Mouse (Mus musculus) MEL (cell line): ENCODE results near the gene Ehmt2. TPM values are rescaled to one million over a fixed set of nuclear protein-coding genes. Genes with fewer than 3 reads are reported as not detected.
A peak's percentile ranks its signal among the peaks of the same experiment; 100 is the strongest.

Experiments
- DNase-seq: peaks from one replicate; pipeline ENCODE4 v3.0.0; 2011; ENCODE audit warnings: low read depth, low spot score
- H3K27ac ChIP-seq: 2 replicates; pipeline ENCODE4 v1.5.1; 2012; ENCODE audit warnings: low read depth, mild to moderate bottlenecking, control low read depth, low read length, moderate library complexity; ENCODE audit not compliant: control insufficient read depth
- H3K27me3 ChIP-seq, 2 experiments: fragments of 150-350 bp in 1 of 2; sonication (generic) in 1 of 2; 2 replicates each; pipeline ENCODE4 v1.6.1; 2012; ENCODE audit warnings: low read length in 2 of 2, mild to moderate bottlenecking in 2 of 2, improper control_type of control experiment in 1 of 2, moderate library complexity in 1 of 2; ENCODE audit not compliant: insufficient read depth in 2 of 2, control insufficient read depth in 1 of 2
- H3K36me3 ChIP-seq, 2 experiments: 2 replicates each; pipeline ENCODE4 v1.6.1; 2012 to 2014; ENCODE audit warnings: low read length in 2 of 2, improper control_type of control experiment in 1 of 2, inconsistent platforms in 1 of 2, mild to moderate bottlenecking in 1 of 2; ENCODE audit not compliant: insufficient read depth in 2 of 2, control insufficient read depth in 1 of 2
- H3K4me1 ChIP-seq, 2 experiments: fragments of 150-350 bp in 1 of 2; sonication (generic) in 1 of 2; 2 replicates each; pipeline ENCODE4 v1.6.1; 2012; ENCODE audit warnings: low read length in 2 of 2, improper control_type of control experiment in 1 of 2, mild to moderate bottlenecking in 1 of 2; ENCODE audit not compliant: insufficient read depth in 2 of 2, control insufficient read depth in 1 of 2
- H3K4me3 ChIP-seq, 2 experiments: fragments of 150-350 bp in 1 of 2; sonication (generic) in 1 of 2; 2 replicates each; pipeline ENCODE4 v1.5.1; 2012; ENCODE audit warnings: low read depth in 2 of 2, low read length in 2 of 2, mild to moderate bottlenecking in 2 of 2, moderate library complexity in 2 of 2, control low read depth in 1 of 2, improper control_type of control experiment in 1 of 2; ENCODE audit not compliant: control insufficient read depth in 1 of 2, insufficient read depth in 1 of 2
- H3K79me2 ChIP-seq: 2 replicates; pipeline ENCODE4 v1.6.1; 2012; ENCODE audit warnings: mild to moderate bottlenecking, low read length, moderate library complexity; ENCODE audit not compliant: control insufficient read depth, poor library complexity, insufficient read depth
- H3K9ac ChIP-seq: 2 replicates; pipeline ENCODE4 v1.6.1; 2012; ENCODE audit warnings: low read depth, mild to moderate bottlenecking, control low read depth, low read length, moderate library complexity; ENCODE audit not compliant: control insufficient read depth, poor library complexity, severe bottlenecking
- H3K9me3 ChIP-seq: fragments of 150-350 bp; sonication (generic); replicated peaks from 2 replicates; pipeline ENCODE4 v1.6.1; 2012; ENCODE audit warnings: mild to moderate bottlenecking, low read length, improper control_type of control experiment, moderate library complexity; ENCODE audit not compliant: insufficient read depth
- BHLHE40 ChIP-seq: IDR thresholded peaks from 2 replicates; pipeline ENCODE4 v1.6.1; 2012; ENCODE audit warnings: low read depth, mild to moderate bottlenecking, inconsistent platforms, low read length, improper control_type of control experiment, borderline replicate concordance
- CHD1 ChIP-seq: IDR thresholded peaks from 2 replicates; pipeline ENCODE4 v1.6.1; 2012; ENCODE audit warnings: low read depth, mild to moderate bottlenecking, inconsistent platforms, low read length, improper control_type of control experiment
- CHD2 ChIP-seq: IDR thresholded peaks from 2 replicates; pipeline ENCODE4 v1.6.1; 2011; ENCODE audit warnings: low read length, improper control_type of control experiment
- CTCF ChIP-seq, 3 experiments: IDR thresholded peaks in 2 of 3; conservative IDR thresholded peaks in 1 of 3; 2 replicates each; pipeline ENCODE4 v1.5.1; 2011 to 2012; ENCODE audit warnings: low read length in 3 of 3, low read depth in 2 of 3, mild to moderate bottlenecking in 2 of 3, improper control_type of control experiment in 1 of 3, inconsistent platforms in 1 of 3, mixed read lengths in 1 of 3, moderate library complexity in 1 of 3; ENCODE audit not compliant: control insufficient read depth in 1 of 3, insufficient read depth in 1 of 3, poor library complexity in 1 of 3, severe bottlenecking in 1 of 3
- E2F4 ChIP-seq: IDR thresholded peaks from 2 replicates; pipeline ENCODE4 v1.6.1; 2011; ENCODE audit warnings: low read depth, low read length, improper control_type of control experiment, borderline replicate concordance
- ELF1 ChIP-seq: IDR thresholded peaks from 2 replicates; pipeline ENCODE4 v1.6.1; 2014; ENCODE audit warnings: low read depth, mild to moderate bottlenecking, inconsistent platforms, low read length, improper control_type of control experiment, moderate library complexity
- EP300 ChIP-seq, 2 experiments: IDR thresholded peaks; 2 replicates each; pipeline ENCODE4 v1.6.1; 2011; ENCODE audit warnings: improper control_type of control experiment in 2 of 2, low read length in 2 of 2, low read depth in 1 of 2, mild to moderate bottlenecking in 1 of 2
- ETS1 ChIP-seq: IDR thresholded peaks from 2 replicates; pipeline ENCODE4 v1.6.1; 2012; ENCODE audit warnings: low read depth, mild to moderate bottlenecking, inconsistent platforms, low read length, improper control_type of control experiment, moderate library complexity
- GABPA ChIP-seq: IDR thresholded peaks from 2 replicates; pipeline ENCODE4 v1.6.1; 2012; ENCODE audit warnings: low read depth, mild to moderate bottlenecking, inconsistent platforms, low read length, improper control_type of control experiment, moderate library complexity
- GATA1 ChIP-seq: IDR thresholded peaks from 2 replicates; pipeline ENCODE4 v1.6.1; 2011; ENCODE audit warnings: low read depth, low read length, improper control_type of control experiment
- HCFC1 ChIP-seq: IDR thresholded peaks from 2 replicates; pipeline ENCODE4 v1.6.1; 2012; ENCODE audit warnings: low read depth, mild to moderate bottlenecking, inconsistent platforms, low read length, improper control_type of control experiment, moderate library complexity
- JUND ChIP-seq: IDR thresholded peaks from 2 replicates; pipeline ENCODE4 v1.6.1; 2011; ENCODE audit warnings: low read depth, mild to moderate bottlenecking, improper control_type of control experiment, low read length
- KAT2A ChIP-seq: conservative IDR thresholded peaks from 2 replicates; pipeline ENCODE4 v1.6.1; 2012; ENCODE audit warnings: low read depth, low read length, improper control_type of control experiment, inconsistent platforms
- MAFK ChIP-seq: IDR thresholded peaks from 2 replicates; pipeline ENCODE4 v1.6.1; 2011; ENCODE audit warnings: low read depth, mild to moderate bottlenecking, low read length, improper control_type of control experiment, borderline replicate concordance
- MAX ChIP-seq: IDR thresholded peaks from 2 replicates; pipeline ENCODE4 v1.6.1; 2011; ENCODE audit warnings: low read length, improper control_type of control experiment
- MAZ ChIP-seq: IDR thresholded peaks from 2 replicates; pipeline ENCODE4 v1.6.1; 2012; ENCODE audit warnings: low read depth, mild to moderate bottlenecking, inconsistent platforms, low read length, improper control_type of control experiment
- MEF2A ChIP-seq: IDR thresholded peaks from 2 replicates; pipeline ENCODE4 v1.6.1; 2014; ENCODE audit warnings: low read depth, mild to moderate bottlenecking, inconsistent platforms, low read length, improper control_type of control experiment; ENCODE audit not compliant: poor library complexity, insufficient replicate concordance, severe bottlenecking; ENCODE audit errors: extremely low read depth
- MXI1 ChIP-seq: IDR thresholded peaks from 2 replicates; pipeline ENCODE4 v1.6.1; 2011; ENCODE audit warnings: mild to moderate bottlenecking, low read depth, low read length, improper control_type of control experiment
- MYB ChIP-seq: IDR thresholded peaks from 2 replicates; pipeline ENCODE4 v1.6.1; 2011; ENCODE audit warnings: mild to moderate bottlenecking, low read depth, low read length, improper control_type of control experiment
- MYC ChIP-seq: IDR thresholded peaks from 2 replicates; pipeline ENCODE4 v1.6.1; 2011; ENCODE audit warnings: low read depth, mild to moderate bottlenecking, low read length, improper control_type of control experiment, moderate library complexity
- NELFE ChIP-seq: IDR thresholded peaks from 2 replicates; pipeline ENCODE4 v1.6.1; 2011; ENCODE audit warnings: low read depth, low read length, improper control_type of control experiment
- NRF1 ChIP-seq: IDR thresholded peaks from 2 replicates; pipeline ENCODE4 v1.6.1; 2014; ENCODE audit warnings: low read depth, mild to moderate bottlenecking, inconsistent platforms, low read length, improper control_type of control experiment, moderate library complexity; ENCODE audit not compliant: poor library complexity, insufficient read depth, severe bottlenecking
- POLR2A ChIP-seq, 2 experiments: IDR thresholded peaks; 2 replicates each; pipeline ENCODE4 v1.6.1; 2011 to 2012; ENCODE audit warnings: low read length in 2 of 2, mild to moderate bottlenecking in 2 of 2, control low read depth in 1 of 2, improper control_type of control experiment in 1 of 2, low read depth in 1 of 2, moderate library complexity in 1 of 2; ENCODE audit not compliant: control insufficient read depth in 1 of 2, insufficient read depth in 1 of 2, poor library complexity in 1 of 2
- POLR2AphosphoS2 ChIP-seq: IDR thresholded peaks from 2 replicates; pipeline ENCODE4 v1.6.1; 2011; ENCODE audit warnings: low read length, improper control_type of control experiment
- POLR2AphosphoS5 ChIP-seq: IDR thresholded peaks from 2 replicates; pipeline ENCODE4 v1.6.1; 2012; ENCODE audit warnings: low read depth, borderline replicate concordance, mild to moderate bottlenecking, inconsistent platforms, low read length, moderate library complexity, mixed read lengths
- RAD21 ChIP-seq: IDR thresholded peaks from 2 replicates; pipeline ENCODE4 v1.6.1; 2011; ENCODE audit warnings: mild to moderate bottlenecking, low read depth, low read length, improper control_type of control experiment
- RCOR1 ChIP-seq: IDR thresholded peaks from 2 replicates; pipeline ENCODE4 v1.6.1; 2012; ENCODE audit warnings: low read depth, mild to moderate bottlenecking, inconsistent platforms, low read length, improper control_type of control experiment
- SIN3A ChIP-seq: IDR thresholded peaks from 2 replicates; pipeline ENCODE4 v1.6.1; 2012; ENCODE audit warnings: low read length, improper control_type of control experiment, inconsistent platforms
- SMC3 ChIP-seq: IDR thresholded peaks from 2 replicates; pipeline ENCODE4 v1.6.1; 2011; ENCODE audit warnings: low read depth, low read length, improper control_type of control experiment
- TAL1 ChIP-seq: IDR thresholded peaks from 2 replicates; pipeline ENCODE4 v1.6.1; 2012; ENCODE audit warnings: mild to moderate bottlenecking, inconsistent platforms, low read length, moderate library complexity, mixed read lengths
- TBP ChIP-seq: IDR thresholded peaks from 2 replicates; pipeline ENCODE4 v1.8.0; 2011; ENCODE audit warnings: low read depth, low read length, improper control_type of control experiment
- TCF12 ChIP-seq: IDR thresholded peaks from 2 replicates; pipeline ENCODE4 v1.6.1; 2014; ENCODE audit warnings: low read depth, mild to moderate bottlenecking, inconsistent platforms, low read length, improper control_type of control experiment, moderate library complexity
- UBTF ChIP-seq: IDR thresholded peaks from 2 replicates; pipeline ENCODE4 v1.6.1; 2012; ENCODE audit warnings: low read depth, mild to moderate bottlenecking, inconsistent platforms, low read length, improper control_type of control experiment, moderate library complexity, borderline replicate concordance; ENCODE audit not compliant: insufficient read depth
- USF1 ChIP-seq: IDR thresholded peaks from 2 replicates; pipeline ENCODE4 v1.6.1; 2014; ENCODE audit warnings: low read depth, mild to moderate bottlenecking, inconsistent platforms, low read length, improper control_type of control experiment, moderate library complexity
- USF2 ChIP-seq, 2 experiments: IDR thresholded peaks; 2 replicates each; pipeline ENCODE4 v1.6.1; 2011 to 2012; ENCODE audit warnings: improper control_type of control experiment in 2 of 2, low read length in 2 of 2, borderline replicate concordance in 1 of 2, inconsistent platforms in 1 of 2, low read depth in 1 of 2, mild to moderate bottlenecking in 1 of 2; ENCODE audit not compliant: insufficient read depth in 1 of 2
- ZC3H11A ChIP-seq: IDR thresholded peaks from 2 replicates; pipeline ENCODE4 v1.6.1; 2012; ENCODE audit warnings: low read depth, mild to moderate bottlenecking, inconsistent platforms, low read length, improper control_type of control experiment
- ZKSCAN1 ChIP-seq: IDR thresholded peaks from 2 replicates; pipeline ENCODE4 v1.6.1; 2012; ENCODE audit warnings: low read depth, mild to moderate bottlenecking, inconsistent platforms, low read length, improper control_type of control experiment, moderate library complexity
- ZMIZ1 ChIP-seq: IDR thresholded peaks from 2 replicates; pipeline ENCODE4 v1.6.1; 2012; ENCODE audit warnings: low read depth, mild to moderate bottlenecking, inconsistent platforms, low read length, improper control_type of control experiment, moderate library complexity
- ZNF384 ChIP-seq: IDR thresholded peaks from 2 replicates; pipeline ENCODE4 v1.6.1; 2012; ENCODE audit warnings: low read depth, mild to moderate bottlenecking, inconsistent platforms, low read length, improper control_type of control experiment
- polyA plus RNA-seq, 2 experiments: library from polyadenylated mRNA; stranded (reverse) in 1 of 2; unstranded in 1 of 2; fragments of >175 nt in 1 of 2; fragments of >200 nt in 1 of 2; gene quantifications; 2 replicates each; pipeline versions ENCODE4 v1.2.1 to v1.2.4; 2012; ENCODE audit warnings: low replicate concordance in 2 of 2, low read depth in 1 of 2; ENCODE audit not compliant: insufficient read length in 2 of 2, insufficient read depth in 1 of 2, missing spikeins in 1 of 2
- total RNA-seq: library from RNA; depleted of rRNA; stranded (reverse); fragments of 300-350 nt; gene quantifications from 2 replicates; pipeline ENCODE4 v1.2.3, GENCODE M21; 2012

Ehmt2 gene
- total and polyA plus RNA-seq, 3 experiments, result 66.6 to 113 TPM; not detected in 1

DNA sequence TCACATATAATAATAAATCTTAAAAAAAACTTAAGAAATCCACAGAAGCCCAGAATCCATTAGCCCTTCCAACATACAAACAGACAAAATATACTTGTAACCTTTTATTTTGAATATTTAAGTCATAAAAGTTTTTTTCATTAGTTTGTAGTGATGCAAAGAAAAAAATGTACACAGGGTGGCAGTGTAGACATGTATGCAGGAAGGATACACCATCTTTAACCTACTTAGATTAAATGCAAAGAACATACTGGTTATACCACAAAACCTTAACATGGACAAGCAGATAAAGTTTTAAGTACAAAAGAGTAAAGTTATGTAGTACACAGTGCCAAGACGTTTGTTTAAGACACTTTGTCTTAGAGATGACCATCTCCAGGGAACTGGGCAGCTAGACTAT, 58.1 kb downstream of the Ehmt2 start:
- H3K79me2 ChIP-seq, result peaks cover 9% of the 10 kb centered on the region
- H3K9ac ChIP-seq, result no peak overlapping the region
- H3K27ac ChIP-seq, result no peak overlapping the region
- H3K4me1 ChIP-seq, result peaks cover 0 to 3% of the 10 kb centered on the region in 2 experiments; a peak in 1 of 4 replicates
- no peaks in the 10 kb centered on the region for H3K9me3 ChIP-seq
- no peak overlapping the region for H3K4me3 ChIP-seq
- DNase-seq, result peak; percentile 53
- no peaks in the 10 kb centered on the region for H3K27me3 ChIP-seq
- TF ChIP-seq ZC3H11A (peak; percentile 54), BHLHE40 (no peak), GABPA (no peak), POLR2A (IDR thresholded peaks at IDR 0.05; ENCODE audit: control insufficient read depth in 1 of 2, insufficient read depth in 1 of 2, low read depth in 1 of 2, low read length in 2 of 2, poor library complexity in 1 of 2) (no peak), SIN3A (0 out of 2 replicates have a peak, but pooled peaks have one; percentile 24), MXI1 (no peak), HCFC1 (no peak), RCOR1 (no peak), MYB (no peak), SMC3 (peak; percentile 70), TAL1 (no peak), KAT2A (no peak), TBP (no peak), CTCF (IDR thresholded peaks at IDR 0.05 in 2 of 3, conservative IDR thresholded peaks at IDR 0.05 in 1 of 3; ENCODE audit: control insufficient read depth in 1 of 3, insufficient read depth in 1 of 3, low read depth in 2 of 3, low read length in 3 of 3, poor library complexity in 1 of 3, severe bottlenecking in 1 of 3) (peak in 1 of 3 experiments; percentile 63; a peak in 3 of 6 replicates), MYC (no peak), MEF2A (no peak), CHD2 (no peak), E2F4 (no peak), RAD21 (peak; percentile 74), JUND (no peak), UBTF (no peak), NELFE (no peak), ZNF384 (peak; percentile 73), USF1 (no peak), CHD1 (no peak), ZMIZ1 (no peak), TCF12 (no peak), EP300 (IDR thresholded peaks at IDR 0.05; ENCODE audit: low read depth in 1 of 2, low read length in 2 of 2) (no peak), USF2 (IDR thresholded peaks at IDR 0.05; ENCODE audit: borderline replicate concordance in 1 of 2, insufficient read depth in 1 of 2, low read depth in 1 of 2, low read length in 2 of 2) (no peak), MAZ (no peak), ETS1 (no peak), ZKSCAN1 (no peak), MAX (no peak), POLR2AphosphoS5 (no peak), NRF1 (no peak), MAFK (no peak), ELF1 (no peak), GATA1 (no peak), POLR2AphosphoS2 (no peak)
- no peaks in the 10 kb centered on the region for H3K36me3 ChIP-seq
